Mouse (Mus musculus): ENCODE data around the gene Fibcd1.

Fibcd1 gene

GRCm38 (mm10) chr2:31857180-31857579 is 11.4 kb upstream of the Fibcd1 start:
- DNase-seq (ENCODE audit: low read depth): peak; percentile 17

GRCm38 (mm10) chr2:31855991-31856390 is 10.2 kb upstream of the Fibcd1 start:
- DNase-seq (ENCODE audit: low read depth): peak; percentile 45

- peak; percentile 80 for DNase-seq (ENCODE audit: low read depth)
Observed at GRCm38 (mm10) chr2:31850141-31850540, 4.3 kb upstream of the Fibcd1 start.

GRCm38 (mm10) chr2:31847908-31848307 is 2.1 kb upstream of the Fibcd1 start:
- no peak for DNase-seq (ENCODE audit: low read depth)

- no peak for DNase-seq (ENCODE audit: low read depth)
Observed at GRCm38 (mm10) chr2:31846692-31847660, 1.2 kb upstream of the Fibcd1 start.

DNA sequence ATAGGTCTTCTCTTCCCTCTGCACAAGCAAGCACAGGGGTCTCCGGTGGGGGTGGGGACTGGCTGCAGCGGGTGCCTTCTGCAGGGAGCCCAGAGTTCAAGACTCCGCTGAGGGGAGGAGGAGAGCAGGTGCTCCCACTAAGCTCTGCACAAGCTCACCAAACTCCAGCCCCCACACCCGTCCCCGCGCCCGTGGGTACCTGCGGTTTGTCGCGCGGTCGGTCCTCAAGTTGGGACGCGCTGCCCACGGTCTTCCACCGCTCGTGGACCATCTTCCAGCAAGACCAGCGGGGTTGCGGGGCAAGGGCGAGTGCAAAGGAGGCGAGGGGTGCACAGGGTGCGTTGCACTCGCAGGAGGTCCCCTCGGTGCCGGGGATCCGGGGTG is 301 bp downstream of the Fibcd1 start:
- no peak for DNase-seq (ENCODE audit: low read depth)

- DNase-seq (ENCODE audit: low read depth): no peak
Observed at GRCm38 (mm10) chr2:31844729-31845136, 1.1 kb downstream of the Fibcd1 start.

GRCm38 (mm10) chr2:31838868-31839267 is 6.9 kb downstream of the Fibcd1 start:
- DNase-seq (ENCODE audit: low read depth): no peak

DNA sequence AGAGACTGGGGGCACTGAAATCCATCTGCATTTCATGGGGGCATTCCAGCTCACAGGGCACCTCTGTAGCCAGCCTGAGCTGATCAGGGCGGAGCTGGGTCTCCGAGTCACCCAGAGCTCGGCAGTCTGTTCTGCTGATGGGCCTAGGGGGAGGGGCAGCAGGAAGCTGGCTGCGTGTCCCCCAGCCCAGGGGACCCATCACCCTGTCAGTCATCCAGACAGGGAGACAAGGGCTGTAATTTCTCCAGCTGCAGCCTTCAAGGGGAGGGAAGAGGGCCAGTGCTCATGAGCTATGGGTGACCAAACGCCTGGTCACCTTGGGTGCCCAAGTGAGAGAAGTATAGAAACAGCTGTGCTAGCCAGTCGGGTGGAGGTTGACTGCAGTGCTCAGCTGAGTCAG is 8.8 kb downstream of the Fibcd1 start:
- DNase-seq (ENCODE audit: low read depth): peak; percentile 22

GRCm38 (mm10) chr2:31836091-31836490 is 9.7 kb downstream of the Fibcd1 start:
- DNase-seq (ENCODE audit: low read depth): no peak

DNA sequence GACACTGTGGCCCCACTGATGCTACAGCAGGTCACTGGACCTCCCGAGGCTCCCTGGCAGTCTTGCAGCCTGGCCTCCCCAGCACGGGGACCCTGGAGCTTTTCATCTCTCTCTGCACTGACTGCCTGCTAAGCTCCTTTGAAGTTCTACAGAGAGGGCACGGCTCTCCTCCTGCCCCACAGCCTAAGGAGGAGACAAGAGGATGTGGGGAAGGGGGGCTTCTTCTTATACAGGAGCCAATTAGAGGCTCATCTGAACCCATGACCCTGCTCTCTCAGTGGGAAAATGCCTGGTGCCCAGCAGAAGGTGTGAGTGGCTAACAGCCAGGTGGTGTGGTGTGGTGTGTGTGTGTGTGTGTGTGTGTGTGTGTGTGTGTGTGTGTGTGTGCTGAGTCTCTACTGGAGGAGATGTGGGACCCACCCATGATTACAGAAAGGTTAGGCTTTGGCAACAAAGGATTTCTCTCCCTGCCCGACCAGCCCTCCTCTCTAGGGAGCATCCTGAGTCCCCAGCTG is 17.4 kb downstream of the Fibcd1 start:
- no peak for DNase-seq (ENCODE audit: low read depth)

- peak; percentile 29 for DNase-seq (ENCODE audit: low read depth)
Observed at GRCm38 (mm10) chr2:31827877-31828276, 17.9 kb downstream of the Fibcd1 start.

GRCm38 (mm10) chr2:31826094-31827085 is 19.4 kb downstream of the Fibcd1 start:
- DNase-seq (ENCODE audit: low read depth): no peak

DNA sequence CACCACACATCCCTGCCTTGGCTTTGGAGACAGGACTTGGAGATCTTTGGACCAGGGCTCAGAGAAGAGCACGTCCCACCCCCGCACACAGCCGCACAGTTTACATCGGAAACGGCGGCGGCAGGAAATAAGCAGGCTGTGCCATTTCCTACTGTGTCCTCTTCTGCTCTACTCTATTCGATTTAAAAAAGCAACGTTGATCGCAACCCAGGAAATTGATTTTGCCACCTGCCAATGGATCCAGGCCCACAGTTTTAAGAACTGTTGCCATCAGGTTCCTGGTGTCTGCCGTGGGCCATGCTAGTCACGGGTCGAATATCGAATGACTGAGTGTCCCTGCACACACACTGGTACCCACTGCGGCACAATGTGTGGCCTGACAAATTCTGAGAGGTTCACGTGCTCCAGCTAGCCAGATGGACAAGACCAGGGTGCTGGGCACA is 20.3 kb downstream of the Fibcd1 start:
- DNase-seq (ENCODE audit: low read depth): no peak

DNA sequence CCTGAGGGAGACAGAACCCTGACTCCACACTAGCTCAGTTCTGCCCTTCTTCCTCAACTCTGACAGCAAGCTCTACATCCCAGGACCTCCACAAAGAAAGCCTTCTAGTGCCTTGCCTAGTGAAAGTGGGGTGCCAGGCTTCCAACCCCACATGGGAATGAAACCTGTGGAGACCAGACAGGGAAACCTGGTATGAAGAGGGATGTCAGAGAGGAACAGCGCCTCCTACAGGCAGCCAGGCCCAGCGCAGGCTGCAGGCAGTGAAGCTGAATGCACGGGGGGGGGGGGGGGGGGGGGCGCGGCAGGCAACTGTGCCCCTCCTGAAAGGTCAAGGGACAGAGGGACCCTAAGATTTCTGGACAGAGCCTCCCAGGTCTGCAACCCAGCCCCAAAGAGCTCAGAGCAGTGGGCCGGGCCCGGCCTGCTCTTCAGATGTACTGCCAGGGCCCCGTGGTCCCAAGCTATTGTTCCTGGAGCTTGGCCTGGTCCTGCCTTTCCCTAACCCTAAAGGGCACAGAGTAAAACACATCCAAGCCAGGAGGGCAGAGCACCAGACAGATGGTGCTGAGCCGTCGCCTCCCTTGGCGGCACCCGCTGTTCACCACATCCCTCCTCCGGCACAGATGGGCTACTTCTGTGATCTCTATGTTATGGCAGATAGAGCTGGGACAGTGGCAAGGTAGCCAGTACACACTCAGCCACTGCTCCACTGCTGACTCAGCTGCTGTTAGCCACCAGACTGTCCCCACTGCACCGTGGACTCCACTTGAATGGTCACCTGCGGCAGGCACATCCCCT is 21.7 kb downstream of the Fibcd1 start:
- peak; percentile 51 for DNase-seq (ENCODE audit: low read depth)

DNA sequence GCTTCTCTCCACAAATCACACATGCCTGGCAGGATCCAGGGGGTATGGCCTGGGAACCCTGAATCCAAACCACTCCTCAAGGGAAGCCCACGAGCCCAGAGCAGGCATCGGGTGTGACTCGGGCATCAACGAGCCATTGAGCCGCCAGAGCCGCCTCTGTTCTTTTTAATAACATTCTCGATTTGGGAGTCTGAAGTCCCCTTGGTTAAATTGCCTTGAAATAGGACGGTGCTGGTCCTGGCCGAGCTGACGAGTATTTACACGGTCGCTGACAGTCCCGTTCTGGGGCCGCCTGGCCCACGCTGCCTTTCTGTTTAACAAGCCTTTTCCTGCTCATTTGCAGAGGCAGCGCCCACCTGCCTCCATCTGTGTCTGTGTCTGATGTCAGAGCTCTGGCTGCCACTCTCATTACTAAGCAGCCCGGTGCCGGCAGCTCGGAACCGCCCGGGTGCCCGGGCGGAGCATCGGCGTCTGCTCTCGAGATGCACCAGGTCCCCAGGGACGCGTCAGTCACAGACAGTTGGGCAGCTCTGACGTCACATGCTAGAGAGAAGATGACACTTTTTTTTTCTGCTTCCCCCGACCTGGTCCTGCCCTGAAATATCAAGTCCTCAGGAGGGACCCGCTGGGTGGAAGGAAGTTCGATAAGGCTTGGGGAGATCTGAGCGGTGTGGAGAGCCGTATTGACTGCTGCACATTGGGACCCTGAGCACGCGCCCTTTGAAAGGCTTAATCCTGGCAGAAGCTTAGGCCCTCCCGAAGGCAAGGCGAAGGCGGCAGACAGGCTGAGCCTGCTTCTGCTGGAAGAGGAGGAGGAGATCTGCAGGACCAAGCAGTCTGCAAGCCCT is 23.1 kb downstream of the Fibcd1 start:
- DNase-seq (ENCODE audit: low read depth): peak; percentile 13

DNA sequence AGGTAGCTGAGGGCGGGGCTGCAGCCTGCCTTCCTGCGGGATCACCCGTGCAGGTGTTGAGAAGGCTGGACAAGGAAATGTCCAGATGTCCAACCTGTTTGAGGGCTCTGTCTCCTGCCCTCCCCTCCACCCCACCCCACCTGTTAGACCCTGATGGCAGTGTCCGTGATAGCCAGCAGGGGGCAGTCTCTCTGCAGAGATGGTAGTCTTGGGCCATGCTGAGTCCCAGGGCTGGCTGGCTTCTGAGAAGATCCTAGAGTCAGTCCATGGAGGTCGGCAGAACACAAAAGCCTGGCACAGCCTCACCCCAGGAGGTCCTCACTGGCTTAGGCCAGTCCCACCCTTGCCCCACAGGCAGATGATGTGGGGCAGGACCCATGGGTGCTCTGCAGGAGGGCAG is 30.4 kb downstream of the Fibcd1 start:
- DNase-seq (ENCODE audit: low read depth): peak; percentile 82

DNA sequence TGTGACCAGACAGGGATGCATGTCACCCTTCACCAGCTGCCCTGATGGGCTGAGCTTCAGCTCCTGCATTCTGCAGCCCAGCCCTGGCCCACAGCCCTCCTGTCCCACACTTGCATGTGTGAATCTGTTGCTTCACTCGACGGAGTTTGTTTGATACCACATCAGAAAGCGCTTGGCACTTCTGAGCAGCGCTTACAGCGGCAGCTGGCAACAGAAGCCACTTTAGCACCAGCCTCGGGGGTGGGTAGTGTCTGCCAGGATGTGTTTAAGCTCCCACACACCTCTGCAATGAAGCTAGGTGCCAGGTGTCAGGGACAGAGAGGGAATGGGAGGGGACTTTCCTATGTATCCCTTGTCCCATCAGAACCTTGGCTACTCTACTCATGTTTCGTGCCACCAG is 31.1 kb downstream of the Fibcd1 start:
- no peak for DNase-seq (ENCODE audit: low read depth)

GRCm38 (mm10) chr2:31813641-31814040 is 32.2 kb downstream of the Fibcd1 start:
- DNase-seq (ENCODE audit: low read depth): no peak
